Mouse (Mus musculus): ENCODE results near the gene Cd72. TPM values are rescaled to one million over a fixed set of nuclear protein-coding genes. Genes with fewer than 3 reads are reported as not detected.

Cd72 gene
- polyA plus RNA-seq, 1 experiment, result 1.5 TPM

DNA sequence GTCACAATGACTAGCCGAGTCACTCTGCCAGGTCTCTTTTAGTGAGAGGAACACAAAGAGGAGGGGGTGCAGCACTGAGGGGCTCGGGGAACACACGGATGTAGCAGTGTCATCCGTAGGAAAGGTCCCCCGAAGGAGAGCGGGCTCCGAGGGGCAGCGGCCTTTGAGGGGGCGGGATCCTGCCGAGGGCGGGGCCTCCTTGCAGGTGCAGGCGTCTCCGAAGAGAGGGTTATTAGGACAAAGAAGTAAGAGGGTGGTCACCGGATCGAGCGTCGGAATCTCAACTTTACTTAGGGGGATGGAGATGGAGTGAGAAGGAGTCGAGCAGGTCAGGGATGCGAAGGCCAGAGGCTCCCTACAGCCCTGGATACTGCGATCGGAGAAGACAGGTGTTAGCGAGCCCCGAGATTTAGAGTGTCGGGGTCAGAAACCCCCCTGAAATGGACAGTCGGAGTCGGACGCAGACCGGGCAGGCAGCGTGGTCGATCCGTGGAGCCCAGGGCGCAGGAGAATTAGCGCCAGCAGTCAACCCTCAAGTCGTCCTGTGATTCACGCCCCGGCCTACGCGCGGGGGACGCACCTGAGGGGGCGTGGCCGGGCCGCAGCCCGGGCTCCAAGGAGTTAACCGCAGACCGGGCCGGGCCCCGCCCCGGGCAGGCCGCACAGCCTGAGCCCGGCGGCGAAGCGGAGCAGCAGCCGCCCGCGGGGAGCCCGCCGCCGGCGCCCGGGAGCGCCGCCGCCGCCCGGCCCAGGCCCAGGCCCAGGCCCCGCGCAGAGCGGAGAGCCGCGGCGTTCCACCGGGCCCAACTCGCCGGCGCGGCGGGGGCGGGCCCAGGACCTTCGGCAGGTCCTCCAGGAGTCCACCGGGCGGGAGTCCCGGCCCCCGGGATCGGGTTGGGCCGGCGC lies 11.7 kb downstream of the Cd72 start:
- H3ac ChIP-seq (ENCODE audit: control insufficient read depth, insufficient read length, low read depth), result peak overlapping the region; percentile 70
- H3K4me3 ChIP-seq (ENCODE audit: insufficient read depth, poor library complexity, severe bottlenecking), result peak overlapping the region; percentile 59
- peaks cover 6% of the 10 kb centered on the region for H3K36me3 ChIP-seq (ENCODE audit: control insufficient read depth, insufficient read depth)
- TF ChIP-seq MYOD1 (IDR thresholded peaks at IDR 0.05; ENCODE audit: control insufficient read depth, insufficient read length, low read depth) (no peak), MAX (IDR thresholded peaks at IDR 0.05) (no peak), MYOG (IDR thresholded peaks at IDR 0.05; ENCODE audit: control insufficient read depth, extremely low read depth, insufficient read length) (no peak)
- H3K27me3 ChIP-seq (ENCODE audit: control insufficient read depth, insufficient read depth, insufficient read length), result no peaks in the 10 kb centered on the region
- peaks cover 8% of the 10 kb centered on the region for H3K79me2 ChIP-seq (ENCODE audit: control insufficient read depth, insufficient read depth)
- H3K79me3 ChIP-seq (ENCODE audit: low read depth), result no peaks in the 10 kb centered on the region

DNA sequence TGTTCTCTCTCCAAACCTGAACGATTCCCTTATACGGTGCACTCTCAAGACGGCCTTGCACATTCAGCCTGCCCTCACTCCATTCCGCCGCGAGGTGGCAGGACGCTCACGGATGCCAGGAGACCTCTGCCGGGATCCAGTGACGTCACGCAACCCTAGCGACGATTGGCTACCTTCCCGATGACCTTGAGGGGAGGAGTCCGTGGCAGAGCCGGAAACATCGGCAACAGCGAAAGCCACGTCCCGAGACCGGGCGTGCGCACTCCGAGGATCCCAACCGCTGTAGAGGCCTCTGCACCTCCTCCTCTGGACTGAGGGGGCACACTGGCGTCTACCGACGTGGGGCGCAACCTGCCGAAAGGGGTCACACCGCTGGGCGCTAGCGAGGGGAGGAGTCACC lies 12.4 kb downstream of the Cd72 start:
- Histone ChIP-seq H3K79me3 (ENCODE audit: low read depth) (no peaks in the 10 kb centered on the region), H3ac (ENCODE audit: control insufficient read depth, insufficient read length, low read depth) (peak overlapping the region; percentile 70), H3K79me2 (ENCODE audit: control insufficient read depth, insufficient read depth) (peaks cover 8% of the 10 kb centered on the region), H3K36me3 (ENCODE audit: control insufficient read depth, insufficient read depth) (peaks cover 6% of the 10 kb centered on the region), H3K27me3 (ENCODE audit: control insufficient read depth, insufficient read depth, insufficient read length) (no peaks in the 10 kb centered on the region), H3K4me3 (ENCODE audit: insufficient read depth, poor library complexity, severe bottlenecking) (peak overlapping the region; percentile 59)
- TF ChIP-seq CTCF (IDR thresholded peaks at IDR 0.05; ENCODE audit: control insufficient read depth, insufficient read depth, insufficient read length), result peak; percentile 97
- TF ChIP-seq MYOD1 (IDR thresholded peaks at IDR 0.05; ENCODE audit: control insufficient read depth, insufficient read length, low read depth), result no peak

DNA sequence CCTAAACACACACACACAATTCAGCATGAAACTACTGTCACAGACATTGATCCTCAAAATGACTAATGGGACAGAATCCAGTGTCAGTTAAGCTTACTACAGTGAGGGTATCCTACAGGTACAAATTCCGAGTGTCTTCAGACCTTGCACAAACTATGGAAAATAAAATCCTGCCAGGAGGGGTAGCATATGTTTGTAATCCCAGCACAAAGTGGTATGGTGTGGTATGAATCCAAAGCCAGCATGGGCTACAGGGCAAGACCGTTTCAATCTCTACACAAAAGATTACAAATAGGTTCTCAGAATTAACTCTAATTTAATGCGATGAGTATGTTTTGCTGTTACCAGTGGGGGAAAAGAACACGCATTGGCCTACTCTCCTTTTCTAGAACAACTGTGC lies 12.8 kb downstream of the Cd72 start, which contains the start of gene Tesk1:
Tesk1 (plus strand) TSS at position 301 of the 400 bp plus-strand sequence.
- Histone ChIP-seq H3K79me3 (ENCODE audit: low read depth) (no peaks in the 10 kb centered on the region), H3K27me3 (ENCODE audit: control insufficient read depth, insufficient read depth, insufficient read length) (peaks cover 3% of the 10 kb centered on the region), H3K4me3 (ENCODE audit: insufficient read depth, poor library complexity, severe bottlenecking) (peak within 1 kb of the TSS; percentile 59), H3K36me3 (ENCODE audit: control insufficient read depth, insufficient read depth) (peaks cover 6% of the 10 kb centered on the region), H3K79me2 (ENCODE audit: control insufficient read depth, insufficient read depth) (peaks cover 8% of the 10 kb centered on the region), H3ac (ENCODE audit: control insufficient read depth, insufficient read length, low read depth) (peak within 1 kb of the TSS; percentile 70)
- TF ChIP-seq MAX (IDR thresholded peaks at IDR 0.05) (no peak), CEBPB (IDR thresholded peaks at IDR 0.05; ENCODE audit: low read depth) (no peak), CTCF (IDR thresholded peaks at IDR 0.05; ENCODE audit: control insufficient read depth, insufficient read depth, insufficient read length) (no peak), MYOD1 (IDR thresholded peaks at IDR 0.05; ENCODE audit: control insufficient read depth, insufficient read length, low read depth) (no peak), MYOG (IDR thresholded peaks at IDR 0.05; ENCODE audit: control insufficient read depth, extremely low read depth, insufficient read length) (no peak), FOSL1 (IDR thresholded peaks at IDR 0.05; ENCODE audit: insufficient read depth, low read length, poor library complexity, severe bottlenecking) (no peak), USF1 (IDR thresholded peaks at IDR 0.05; ENCODE audit: low read depth) (no peak)

DNA sequence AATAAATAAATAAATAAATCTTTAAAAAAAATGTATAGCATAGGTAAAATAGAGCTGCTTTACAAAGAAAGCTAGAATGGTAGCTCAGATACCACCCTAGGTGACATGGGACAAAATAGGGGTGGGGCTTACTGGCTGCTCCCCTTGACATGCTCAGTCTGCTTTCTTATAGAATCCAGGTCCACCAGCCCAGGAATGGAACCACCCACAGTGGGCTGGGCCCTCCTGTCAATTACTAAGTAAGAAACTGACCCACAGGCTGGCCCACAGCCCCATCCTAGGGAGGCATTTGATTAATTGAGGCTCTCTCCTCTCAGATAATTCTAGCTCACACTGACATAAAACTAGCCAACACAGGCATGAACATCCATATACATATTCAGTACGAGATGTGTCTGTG lies 21.6 kb downstream of the Cd72 start:
- TF ChIP-seq FOSL1 (IDR thresholded peaks at IDR 0.05; ENCODE audit: insufficient read depth, low read length, poor library complexity, severe bottlenecking) (no peak), MYOD1 (IDR thresholded peaks at IDR 0.05; ENCODE audit: control insufficient read depth, insufficient read length, low read depth) (no peak), CTCF (IDR thresholded peaks at IDR 0.05; ENCODE audit: control insufficient read depth, insufficient read depth, insufficient read length) (no peak), MYOG (IDR thresholded peaks at IDR 0.05; ENCODE audit: control insufficient read depth, extremely low read depth, insufficient read length) (no peak), USF1 (IDR thresholded peaks at IDR 0.05; ENCODE audit: low read depth) (no peak), MAX (IDR thresholded peaks at IDR 0.05) (no peak), CEBPB (IDR thresholded peaks at IDR 0.05; ENCODE audit: low read depth) (no peak)

DNA sequence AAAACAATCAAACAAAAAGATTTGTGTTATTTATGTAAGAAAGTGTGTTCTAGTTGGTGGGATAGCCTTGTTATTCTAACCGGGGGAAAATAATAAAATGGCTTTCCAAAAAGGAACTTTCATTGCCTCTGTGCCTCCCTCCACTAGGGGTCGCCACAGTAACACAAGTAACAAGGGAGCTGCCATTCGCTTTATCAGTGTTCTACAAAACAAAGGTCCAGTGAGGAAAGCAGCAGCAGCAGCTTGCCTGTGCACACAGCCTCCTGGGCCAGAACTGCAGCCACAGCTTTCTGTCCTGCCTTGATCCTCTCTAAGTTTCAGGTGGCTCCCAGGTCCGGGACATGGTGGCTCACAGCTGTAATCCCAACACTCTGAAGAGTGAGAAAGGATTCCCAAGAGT lies 22.7 kb downstream of the Cd72 start:
- Histone ChIP-seq H3K36me3 (ENCODE audit: control insufficient read depth, insufficient read depth) (no peaks in the 10 kb centered on the region), H3K79me3 (ENCODE audit: low read depth) (no peaks in the 10 kb centered on the region), H3K4me3 (ENCODE audit: insufficient read depth, poor library complexity, severe bottlenecking) (no peak overlapping the region), H3K27me3 (ENCODE audit: control insufficient read depth, insufficient read depth, insufficient read length) (peaks cover 2% of the 10 kb centered on the region), H3K79me2 (ENCODE audit: control insufficient read depth, insufficient read depth) (no peaks in the 10 kb centered on the region), H3ac (ENCODE audit: control insufficient read depth, insufficient read length, low read depth) (no peak overlapping the region)
- TF ChIP-seq MYOG (IDR thresholded peaks at IDR 0.05; ENCODE audit: control insufficient read depth, extremely low read depth, insufficient read length), result no peak
- TF ChIP-seq CEBPB (IDR thresholded peaks at IDR 0.05; ENCODE audit: low read depth), result no peak
- no peak for TF ChIP-seq FOSL1 (IDR thresholded peaks at IDR 0.05; ENCODE audit: insufficient read depth, low read length, poor library complexity, severe bottlenecking)
- no peak for TF ChIP-seq MAX (IDR thresholded peaks at IDR 0.05)
- no peak for TF ChIP-seq MYOD1 (IDR thresholded peaks at IDR 0.05; ENCODE audit: control insufficient read depth, insufficient read length, low read depth)
- TF ChIP-seq USF1 (IDR thresholded peaks at IDR 0.05; ENCODE audit: low read depth), result no peak
- no peak for TF ChIP-seq CTCF (IDR thresholded peaks at IDR 0.05; ENCODE audit: control insufficient read depth, insufficient read depth, insufficient read length)

More for the DNA sequence above, 21.6 kb downstream of the Cd72 start:
- Histone ChIP-seq H3K79me3 (ENCODE audit: low read depth) (no peaks in the 10 kb centered on the region), H3K79me2 (ENCODE audit: control insufficient read depth, insufficient read depth) (no peaks in the 10 kb centered on the region), H3K36me3 (ENCODE audit: control insufficient read depth, insufficient read depth) (no peaks in the 10 kb centered on the region), H3K4me3 (ENCODE audit: insufficient read depth, poor library complexity, severe bottlenecking) (no peak overlapping the region), H3ac (ENCODE audit: control insufficient read depth, insufficient read length, low read depth) (no peak overlapping the region), H3K27me3 (ENCODE audit: control insufficient read depth, insufficient read depth, insufficient read length) (peaks cover 4% of the 10 kb centered on the region)

DNA sequence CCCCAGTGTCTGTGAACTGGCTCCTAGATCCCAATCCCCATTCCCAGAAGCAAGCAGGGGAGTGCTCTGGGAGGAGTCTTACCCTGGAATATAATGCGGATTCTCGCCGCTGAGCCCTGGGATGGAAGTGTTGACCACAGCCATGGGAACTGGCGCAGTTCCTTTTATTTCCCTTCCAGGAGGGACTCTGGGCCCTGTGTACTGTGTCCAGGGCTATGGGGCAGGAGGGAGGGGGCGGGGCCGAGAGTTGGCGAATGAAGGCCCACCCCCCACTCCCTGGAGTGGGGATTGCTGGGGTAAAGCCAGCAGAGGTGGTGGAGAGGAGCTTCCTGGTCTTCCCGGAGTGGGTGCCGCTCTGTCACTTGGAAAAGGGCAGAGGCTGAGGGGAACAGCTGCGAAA lies 25.5 kb downstream of the Cd72 start, which contains the start of gene Fam166b:
Fam166b (minus strand) TSS at position 189 of the 400 bp plus-strand sequence.
- Histone ChIP-seq H3K27me3 (ENCODE audit: control insufficient read depth, insufficient read depth, insufficient read length) (no peaks in the 10 kb centered on the region), H3K4me3 (ENCODE audit: insufficient read depth, poor library complexity, severe bottlenecking) (no peak within 1 kb of the TSS)
- TF ChIP-seq MYOG (IDR thresholded peaks at IDR 0.05; ENCODE audit: control insufficient read depth, extremely low read depth, insufficient read length), result no peak

More for the DNA sequence above, 25.5 kb downstream of the Cd72 start, which contains the start of gene Fam166b:
- Histone ChIP-seq H3K79me2 (ENCODE audit: control insufficient read depth, insufficient read depth) (no peaks in the 10 kb centered on the region), H3ac (ENCODE audit: control insufficient read depth, insufficient read length, low read depth) (no peak within 1 kb of the TSS), H3K79me3 (ENCODE audit: low read depth) (no peaks in the 10 kb centered on the region), H3K36me3 (ENCODE audit: control insufficient read depth, insufficient read depth) (peaks cover 4% of the 10 kb centered on the region)
